Mouse (Mus musculus) cortical plate, adult 2 months (tissue): ENCODE data around the gene Dyx1c1.

Experiments
- CTCF ChIP-seq: fragments of 200-500 bp; IDR thresholded peaks from 2 replicates; pipeline ENCODE4 v1.5.1; 2011; ENCODE audit warnings: mild to moderate bottlenecking, control low read depth, low read length; ENCODE audit not compliant: insufficient read depth; ENCODE audit errors: extremely low read depth
- POLR2A ChIP-seq: fragments of 200-500 bp; IDR thresholded peaks from 2 replicates; pipeline ENCODE4 v1.6.1; 2011; ENCODE audit warnings: mild to moderate bottlenecking, low read length, control low read depth; ENCODE audit not compliant: insufficient read depth; ENCODE audit errors: extremely low read depth

DNA sequence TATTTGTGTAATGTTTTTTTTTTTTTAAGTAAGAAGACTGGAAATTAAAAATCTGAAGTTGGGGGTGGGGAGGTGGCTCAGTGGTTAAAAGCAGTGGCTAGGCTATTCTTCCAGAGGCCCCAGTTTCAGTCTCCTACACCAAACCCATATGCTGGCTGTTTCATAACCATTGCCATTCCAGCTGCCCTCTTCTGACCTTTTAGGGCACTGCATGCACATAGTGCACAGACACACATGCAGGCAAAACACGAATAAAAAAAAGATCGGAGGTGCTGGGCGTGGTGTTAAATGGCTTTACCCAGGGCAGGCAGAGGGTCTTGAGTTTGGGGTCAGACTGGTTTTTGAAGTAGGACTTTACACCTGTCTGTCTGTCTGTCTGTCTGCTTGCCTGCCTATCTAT lies 47.6 kb downstream of the Dyx1c1 start:
- TF ChIP-seq CTCF: no peak
- no peak for TF ChIP-seq POLR2A
